In genomic region chr12:109112354-109112995, GRCm38 (mm10) we compare ENCODE assay signal across 10 mouse cellular contexts. TPM values are rescaled to one million over a fixed set of nuclear protein-coding genes. Genes with fewer than 3 reads are reported as not detected.
A peak's percentile ranks its signal among the peaks of the same experiment; 100 is the strongest.
DNase-seq lines count a peak whose midpoint lies in the region; ATAC-seq and TF ChIP-seq lines count a peak whose summit lies in the region.
"Had no signal": no experiment of that assay in that cellular context is flagged by ENCODE, and none has a peak within 500 bp of the region (broad histone marks: within the 10 kb centered on the region; RNA-seq: fewer than 3 reads in every experiment).

No protein-coding gene starts in this region.

- ATAC-seq in embryonic facial prominence, embryonic 12.5 days (ENCODE audit: insufficient number of reproducible peaks, insufficient read depth, low FRiP score, low TSS enrichment): no peak
- no peak; the same call in 1 of the 2 replicates for ATAC-seq in forebrain, embryonic 13.5 days
- no peak for ATAC-seq in limb, embryonic 11.5 days (ENCODE audit: insufficient number of reproducible peaks, low FRiP score, low TSS enrichment, low read depth)
- no peak for ATAC-seq in stomach, postnatal 0 days (ENCODE audit: low FRiP score, low TSS enrichment)
- ATAC-seq: inflammation-experienced regulatory T-cells, adult 6 months; liver, embryonic 12.5 days had no signal

- H3K9me3 ChIP-seq in embryonic facial prominence, embryonic 12.5 days: no peaks in the 10 kb centered on the region
- H3K9me3 ChIP-seq in forebrain, embryonic 13.5 days (replicated peaks): no peaks in the 10 kb centered on the region
- H3K9me3 ChIP-seq in limb, embryonic 11.5 days (ENCODE audit: control insufficient read depth, low read length): no peaks in the 10 kb centered on the region
- no peaks in the 10 kb centered on the region for H3K9me3 ChIP-seq in stomach, postnatal 0 days (ENCODE audit: control insufficient read depth, low read length)
- H3K9me3 ChIP-seq: liver, embryonic 12.5 days had no signal

- H3K36me3 ChIP-seq in embryonic facial prominence, embryonic 12.5 days: no peaks in the 10 kb centered on the region
- H3K36me3 ChIP-seq in forebrain, embryonic 13.5 days (ENCODE audit: poor library complexity, severe bottlenecking): no peaks in the 10 kb centered on the region
- H3K36me3 ChIP-seq in limb, embryonic 11.5 days (ENCODE audit: control insufficient read depth, insufficient read depth, low read length): no peaks in the 10 kb centered on the region
- no peaks in the 10 kb centered on the region for H3K36me3 ChIP-seq in stomach, postnatal 0 days (ENCODE audit: control insufficient read depth, insufficient read depth, low read length)
- H3K36me3 ChIP-seq: liver, embryonic 12.5 days had no signal

- DNase-seq in left cerebral cortex, postnatal 4 days: peak; percentile 26
- no peak for DNase-seq in left cerebral cortex, postnatal 10 days (ENCODE audit: extremely low spot score in 1 of 2, low spot score in 2 of 2)
- DNase-seq in limb, embryonic 11.5 days (ENCODE audit: low spot score): peak; percentile 28
- no peak for DNase-seq in stomach, postnatal 0 days (ENCODE audit: low spot score)
- DNase-seq in lung, adult 18-20 months: no peak
- DNase-seq: cerebellum, adult 2 months had no signal

- peaks cover 18% of the 10 kb centered on the region for H3K4me1 ChIP-seq in embryonic facial prominence, embryonic 12.5 days
- peaks cover 22% of the 10 kb centered on the region for H3K4me1 ChIP-seq in forebrain, embryonic 13.5 days
- H3K4me1 ChIP-seq in limb, embryonic 11.5 days (ENCODE audit: control insufficient read depth, insufficient read depth, low read length): peaks cover 6% of the 10 kb centered on the region; the same call in 1 of the 2 replicates
- H3K4me1 ChIP-seq in stomach, postnatal 0 days (replicated peaks; ENCODE audit: control insufficient read depth, insufficient read depth): no peaks in the 10 kb centered on the region
- H3K4me1 ChIP-seq: liver, embryonic 12.5 days had no signal

- no peak overlapping the region for H3K4me3 ChIP-seq in embryonic facial prominence, embryonic 12.5 days
- no peak overlapping the region for H3K4me3 ChIP-seq in forebrain, embryonic 13.5 days
- H3K4me3 ChIP-seq in limb, embryonic 11.5 days (ENCODE audit: low read depth, low read length): no peak overlapping the region
- H3K4me3 ChIP-seq in stomach, postnatal 0 days (ENCODE audit: low read depth, low read length): no peak overlapping the region
- H3K4me3 ChIP-seq: liver, embryonic 12.5 days had no signal

- 49% methylated on average over 9 of the region's 9 CpGs for WGBS in embryonic facial prominence, embryonic 12.5 days
- 28% methylated on average over 9 of the region's 9 CpGs for WGBS in forebrain, embryonic 13.5 days
- 41% methylated on average over 9 of the region's 9 CpGs for WGBS in limb, embryonic 11.5 days
- WGBS in stomach, postnatal 0 days: 47% methylated on average over 9 of the region's 9 CpGs

- H3K27ac ChIP-seq in embryonic facial prominence, embryonic 12.5 days: peak overlapping the region; percentile 63; the same call in 1 of the 2 replicates
- H3K27ac ChIP-seq in forebrain, embryonic 13.5 days: peak overlapping the region; percentile 64
- H3K27ac ChIP-seq in limb, embryonic 11.5 days (replicated peaks; ENCODE audit: low read depth, low read length): no peak overlapping the region
- no peak overlapping the region for H3K27ac ChIP-seq in stomach, postnatal 0 days (replicated peaks)
- H3K27ac ChIP-seq: liver, embryonic 12.5 days had no signal

- no peak for TF ChIP-seq CTCF in stomach, postnatal 0 days (IDR thresholded peaks at IDR 0.05; ENCODE audit: low read depth)

- no peak for TF ChIP-seq EP300 in stomach, postnatal 0 days (optimal IDR thresholded peaks at IDR 0.05)

- no peaks in the 10 kb centered on the region for H3K27me3 ChIP-seq in embryonic facial prominence, embryonic 12.5 days
- no peaks in the 10 kb centered on the region for H3K27me3 ChIP-seq in forebrain, embryonic 13.5 days
- H3K27me3 ChIP-seq in limb, embryonic 11.5 days (ENCODE audit: control insufficient read depth, insufficient read depth, low read length): no peaks in the 10 kb centered on the region
- no peaks in the 10 kb centered on the region for H3K27me3 ChIP-seq in stomach, postnatal 0 days (ENCODE audit: control insufficient read depth, insufficient read depth, low read length)
- H3K27me3 ChIP-seq: liver, embryonic 12.5 days had no signal

- H3K4me2 ChIP-seq in embryonic facial prominence, embryonic 12.5 days (replicated peaks): no peak overlapping the region
- H3K4me2 ChIP-seq in forebrain, embryonic 13.5 days: no peak overlapping the region
- H3K4me2 ChIP-seq in limb, embryonic 11.5 days (ENCODE audit: low read depth, severe bottlenecking): no peak overlapping the region
- H3K4me2 ChIP-seq in stomach, postnatal 0 days (replicated peaks; ENCODE audit: low read depth): no peak overlapping the region
- H3K4me2 ChIP-seq: liver, embryonic 12.5 days had no signal

- intact Hi-C loops in left cerebral cortex, postnatal 4 days (cut with DNase I): no loop called here
- intact Hi-C loops in left cerebral cortex, postnatal 10 days (cut with DNase I): no loop called here

- no peak overlapping the region for H3K9ac ChIP-seq in embryonic facial prominence, embryonic 12.5 days
- H3K9ac ChIP-seq in forebrain, embryonic 13.5 days: no peak overlapping the region
- no peak overlapping the region for H3K9ac ChIP-seq in limb, embryonic 11.5 days (ENCODE audit: low read length)
- no peak overlapping the region for H3K9ac ChIP-seq in stomach, postnatal 0 days (ENCODE audit: low read length)
- H3K9ac ChIP-seq: liver, embryonic 12.5 days had no signal

RNA-seq across cellular contexts. Expression of gene Begain, which starts 44.5 kb away (rescaled TPM):
- total RNA-seq in left cerebral cortex, postnatal 4 days (2021): 100 to 1,000 TPM; 130 to 138 TPM
- total RNA-seq in left cerebral cortex, postnatal 10 days (2021): 100 to 1,000 TPM; 158 to 167 TPM
- polyA plus RNA-seq in embryonic facial prominence, embryonic 12.5 days (2016; fragmentation: Nextera tagmentation; extraction: Ambion mirVana): 10.6 and 11.2 TPM in 2 replicates
- polyA plus RNA-seq in forebrain, embryonic 13.5 days (2015; fragmentation: Nextera tagmentation; extraction: Ambion mirVana): 8.3 and 9.0 TPM in 2 replicates
- polyA plus RNA-seq in limb, embryonic 11.5 days (2014; fragmentation: Nextera tagmentation; extraction: Ambion mirVana): 3.3 and 4.4 TPM in 2 replicates
- polyA plus RNA-seq in stomach, postnatal 0 days (2015; fragmentation: Nextera tagmentation; extraction: Ambion mirVana): 1.6 and 2.3 TPM in 2 replicates

Comparison
In these comparisons a context has a peak if more than half of its experiments do, and no peak if none do; other contexts are left out.
1. DNase-seq: peak in left cerebral cortex, postnatal 4 days (single experiment) and limb, embryonic 11.5 days (single experiment); none in left cerebral cortex, postnatal 10 days (0 of 2), stomach, postnatal 0 days (single experiment) and lung, adult 18-20 months (0 of 2).
2. H3K27ac ChIP-seq: peak in embryonic facial prominence, embryonic 12.5 days (single experiment) and forebrain, embryonic 13.5 days (single experiment); none in limb, embryonic 11.5 days (single experiment) and stomach, postnatal 0 days (single experiment).